Mouse (Mus musculus) limb, embryonic 13.5 days (tissue): ENCODE results near the gene Nxn. TPM values are rescaled to one million over a fixed set of nuclear protein-coding genes. Genes with fewer than 3 reads are reported as not detected.

Source experiments
- ATAC-seq: fragments of 200-750 bp; cut with Nextera tagmentation; 2 replicates; pipeline ENCODE4 v1.8.0; 2017; ENCODE audit warnings: low read depth, moderate number of reproducible peaks, moderate TSS enrichment; ENCODE audit not compliant: low FRiP score
- H3K27ac ChIP-seq: fragments of 300-500 bp; sonication (generic); 2 replicates; pipeline ENCODE4 v1.5.1; 2015; ENCODE audit warnings: inconsistent platforms, mild to moderate bottlenecking, moderate library complexity
- H3K27me3 ChIP-seq: fragments of 300-500 bp; sonication (generic); 2 replicates; pipeline ENCODE4 v1.6.1; 2015; ENCODE audit warnings: mild to moderate bottlenecking, inconsistent platforms
- H3K36me3 ChIP-seq: fragments of 300-500 bp; sonication (generic); 2 replicates; pipeline ENCODE4 v1.6.1; 2015; ENCODE audit warnings: inconsistent platforms, mild to moderate bottlenecking, moderate library complexity
- H3K4me1 ChIP-seq: fragments of 300-500 bp; sonication (generic); 2 replicates; pipeline ENCODE4 v1.6.1; 2015; ENCODE audit warnings: inconsistent platforms
- H3K4me2 ChIP-seq: fragments of 300-500 bp; sonication (generic); replicated peaks from 2 replicates; pipeline ENCODE4 v1.6.1; 2015; ENCODE audit warnings: inconsistent platforms, mild to moderate bottlenecking, moderate library complexity
- H3K4me3 ChIP-seq: fragments of 300-500 bp; sonication (generic); 2 replicates; pipeline ENCODE4 v1.5.1; 2015; ENCODE audit warnings: moderate library complexity, mild to moderate bottlenecking, inconsistent platforms
- H3K9ac ChIP-seq: fragments of 300-500 bp; sonication (generic); 2 replicates; pipeline ENCODE4 v1.6.1; 2015; ENCODE audit warnings: mild to moderate bottlenecking, inconsistent platforms
- H3K9me3 ChIP-seq: fragments of 300-500 bp; sonication (generic); 2 replicates; pipeline ENCODE4 v1.6.1; 2016; ENCODE audit warnings: inconsistent platforms
- WGBS: fragments of 180-500 bp; shearing (Covaris S2); methylation state at CpG from one replicate; pipeline ENCODE4 v1.1.7; 2015; 5-methylcytosine and 5-hydroxymethylcytosine counted together
- polyA plus RNA-seq: library from polyadenylated mRNA; unstranded; fragments of >200 nt; fragmentation: Nextera tagmentation; extraction: Ambion mirVana; gene quantifications from 2 replicates; pipeline ENCODE4 v1.2.1, GENCODE M21; 2015

Gene Nxn
- polyA plus RNA-seq, 1 experiment from 2014 or later: 57.6 TPM

DNA sequence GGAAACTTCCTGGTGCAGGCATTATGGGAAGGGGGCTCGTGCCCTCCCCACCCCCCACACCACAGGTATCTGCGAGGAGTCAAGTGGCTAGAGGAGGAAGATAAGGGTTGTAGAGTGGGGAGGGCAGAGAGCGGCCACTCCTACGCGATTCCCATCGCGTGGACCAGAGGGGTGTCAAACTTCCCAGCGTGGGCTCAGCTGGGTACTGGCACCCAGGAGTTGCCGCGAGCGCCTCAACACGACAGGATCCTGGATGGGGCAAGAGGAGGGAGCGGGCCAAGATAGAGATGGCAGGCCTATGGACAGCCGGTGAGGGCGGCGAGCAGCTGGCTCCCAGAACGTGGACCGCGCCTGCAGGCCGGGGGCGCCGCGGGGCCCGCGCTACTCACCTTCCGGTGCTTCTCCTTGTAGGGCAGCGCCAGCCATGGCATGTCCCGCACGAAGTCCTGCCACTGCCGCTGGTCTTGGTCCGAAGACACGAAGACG lies 585 bp downstream of the Nxn start:
- Histone ChIP-seq H3K9ac (peak overlapping the region; percentile 90), H3K9me3 (no peaks in the 10 kb centered on the region), H3K4me3 (peak overlapping the region; percentile 89), H3K27ac (peak overlapping the region; percentile 89), H3K4me2 (peak overlapping the region; percentile 77), H3K4me1 (peaks cover 50% of the 10 kb centered on the region), H3K27me3 (no peaks in the 10 kb centered on the region), H3K36me3 (no peaks in the 10 kb centered on the region; the same call in 1 of the 2 replicates)
- peak; percentile 61 for ATAC-seq
- WGBS: 1% methylated on average over 32 of the region's 33 CpGs

- H3K27me3 ChIP-seq: no peaks in the 10 kb centered on the region
- H3K4me2 ChIP-seq: peak overlapping the region; percentile 77
- peak overlapping the region; percentile 90 for H3K9ac ChIP-seq
- H3K4me3 ChIP-seq: peak overlapping the region; percentile 89
- peak overlapping the region; percentile 89; the same call in 1 of the 2 replicates for H3K27ac ChIP-seq
- no peak for ATAC-seq
- peaks cover 50% of the 10 kb centered on the region for H3K4me1 ChIP-seq
- H3K36me3 ChIP-seq: no peaks in the 10 kb centered on the region; the same call in 1 of the 2 replicates
- WGBS: under 1% methylated on average over 25 of the region's 26 CpGs
- H3K9me3 ChIP-seq: no peaks in the 10 kb centered on the region
Observed at GRCm38 (mm10) chr11:76397650-76398311, 1.2 kb downstream of the Nxn start.

GRCm38 (mm10) chr11:76392996-76393395 lies 5.9 kb downstream of the Nxn start:
- no peak overlapping the region for H3K4me3 ChIP-seq
- H3K9ac ChIP-seq: no peak overlapping the region
- H3K36me3 ChIP-seq: peaks cover 20% of the 10 kb centered on the region
- no peak overlapping the region for H3K27ac ChIP-seq
- ATAC-seq: no peak
- no peaks in the 10 kb centered on the region for H3K9me3 ChIP-seq
- no peak overlapping the region for H3K4me2 ChIP-seq
- H3K27me3 ChIP-seq: no peaks in the 10 kb centered on the region
- peaks cover 37% of the 10 kb centered on the region for H3K4me1 ChIP-seq
- 94% methylated on average over 11 of the region's 11 CpGs for WGBS

DNA sequence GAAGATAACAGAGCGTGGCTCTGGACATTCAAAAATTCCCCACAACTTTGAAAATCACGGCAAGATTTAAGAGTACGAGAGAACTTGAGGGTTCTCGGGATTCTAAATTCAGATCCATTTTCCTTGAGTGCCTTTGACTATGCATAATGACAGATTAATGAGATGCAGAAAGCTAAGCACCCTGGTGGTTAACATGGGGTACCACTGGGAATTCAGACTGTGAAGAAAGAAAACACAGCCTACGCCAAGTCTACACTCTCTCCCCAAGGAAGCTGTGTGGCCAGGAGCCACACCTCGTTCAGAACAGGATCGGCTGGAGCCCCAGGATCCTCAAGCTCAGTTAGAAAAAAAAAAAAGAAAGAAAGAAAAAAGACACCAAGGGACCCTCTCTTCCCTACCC lies 6.4 kb downstream of the Nxn start:
- 89% methylated on average over 7 of the region's 7 CpGs for WGBS
- no peak overlapping the region for H3K4me3 ChIP-seq
- H3K4me1 ChIP-seq: peaks cover 38% of the 10 kb centered on the region
- no peak overlapping the region for H3K27ac ChIP-seq
- no peak overlapping the region for H3K9ac ChIP-seq
- no peak overlapping the region for H3K4me2 ChIP-seq
- no peaks in the 10 kb centered on the region for H3K27me3 ChIP-seq
- H3K36me3 ChIP-seq: peaks cover 20% of the 10 kb centered on the region
- no peaks in the 10 kb centered on the region for H3K9me3 ChIP-seq
- ATAC-seq: no peak

GRCm38 (mm10) chr11:76388711-76389110 lies 10.2 kb downstream of the Nxn start:
- no peak overlapping the region for H3K4me3 ChIP-seq
- H3K27me3 ChIP-seq: no peaks in the 10 kb centered on the region
- no peak overlapping the region; the same call in 1 of the 2 replicates for H3K27ac ChIP-seq
- H3K9ac ChIP-seq: no peak overlapping the region
- WGBS: 45% methylated on average over 7 of the region's 7 CpGs
- H3K9me3 ChIP-seq: no peaks in the 10 kb centered on the region
- H3K36me3 ChIP-seq: peaks cover 20% of the 10 kb centered on the region
- no peak overlapping the region for H3K4me2 ChIP-seq
- peaks cover 38% of the 10 kb centered on the region for H3K4me1 ChIP-seq
- no peak for ATAC-seq

- Histone ChIP-seq H3K4me2 (no peak overlapping the region), H3K9me3 (no peaks in the 10 kb centered on the region), H3K4me1 (peaks cover 54% of the 10 kb centered on the region), H3K36me3 (peaks cover 19% of the 10 kb centered on the region), H3K9ac (no peak overlapping the region), H3K27ac (no peak overlapping the region), H3K27me3 (no peaks in the 10 kb centered on the region), H3K4me3 (no peak overlapping the region)
- no peak for ATAC-seq
- 86% methylated on average over 1 of the region's 1 CpGs for WGBS
Observed at GRCm38 (mm10) chr11:76387097-76387496, 11.8 kb downstream of the Nxn start.

- H3K4me2 ChIP-seq: no peak overlapping the region
- 61% methylated on average over 3 of the region's 3 CpGs for WGBS
- no peak for ATAC-seq
- peaks cover 5% of the 10 kb centered on the region for H3K36me3 ChIP-seq
- no peak overlapping the region for H3K27ac ChIP-seq
- H3K4me3 ChIP-seq: no peak overlapping the region
- no peaks in the 10 kb centered on the region for H3K9me3 ChIP-seq
- peaks cover 59% of the 10 kb centered on the region for H3K4me1 ChIP-seq
- no peaks in the 10 kb centered on the region for H3K27me3 ChIP-seq
- no peak overlapping the region for H3K9ac ChIP-seq
Observed at GRCm38 (mm10) chr11:76385746-76386145, 13.2 kb downstream of the Nxn start.

DNA sequence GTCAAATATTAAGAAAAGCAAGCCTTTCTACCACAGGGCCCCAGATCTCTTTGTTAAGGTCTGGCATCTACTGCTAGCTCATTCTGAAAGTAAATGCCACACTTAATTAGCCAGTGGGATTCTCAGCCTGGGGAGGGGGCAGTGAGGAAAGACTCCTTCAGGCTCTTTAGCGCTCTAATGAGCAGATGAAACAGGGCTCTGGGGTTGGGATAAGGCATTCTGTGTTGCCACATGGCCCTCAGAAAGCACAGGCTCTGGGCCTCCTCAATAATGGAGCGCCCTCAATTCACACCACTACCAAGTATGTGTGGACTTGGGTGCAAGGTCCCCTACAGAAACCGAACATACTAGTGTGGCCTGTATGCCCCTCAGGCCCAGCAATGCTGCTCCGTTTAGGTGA lies 13.9 kb downstream of the Nxn start:
- Histone ChIP-seq H3K9ac (no peak overlapping the region), H3K27me3 (no peaks in the 10 kb centered on the region), H3K9me3 (no peaks in the 10 kb centered on the region), H3K4me2 (no peak overlapping the region), H3K4me1 (peaks cover 66% of the 10 kb centered on the region), H3K4me3 (no peak overlapping the region), H3K27ac (peak overlapping the region; percentile 65; the same call in 1 of the 2 replicates), H3K36me3 (no peaks in the 10 kb centered on the region)
- ATAC-seq: no peak
- 33% methylated on average over 4 of the region's 4 CpGs for WGBS

DNA sequence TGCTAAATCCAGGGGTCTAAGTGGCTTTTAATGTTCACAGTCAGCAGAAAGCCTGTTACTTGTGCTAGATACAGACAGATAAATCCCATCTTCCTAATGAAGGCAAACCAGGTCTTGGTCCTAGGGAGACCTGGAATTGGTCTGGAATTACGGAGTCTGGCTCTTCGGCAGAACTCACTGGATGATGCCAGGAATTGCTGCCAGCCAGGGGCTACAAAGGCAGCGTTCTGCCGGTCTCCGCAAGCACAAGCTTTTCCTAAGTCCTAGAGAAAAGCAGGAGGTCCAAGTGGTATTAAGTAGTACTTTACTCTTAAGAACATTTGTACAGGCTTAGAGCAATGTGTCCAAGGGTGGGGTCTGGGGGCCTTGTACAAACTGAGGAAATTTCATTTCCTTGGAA lies 14.6 kb downstream of the Nxn start:
- H3K27ac ChIP-seq: peak overlapping the region; percentile 58; the same call in 1 of the 2 replicates
- no peaks in the 10 kb centered on the region for H3K36me3 ChIP-seq
- no peak for ATAC-seq
- H3K27me3 ChIP-seq: no peaks in the 10 kb centered on the region
- no peak overlapping the region for H3K4me2 ChIP-seq
- H3K4me1 ChIP-seq: peaks cover 72% of the 10 kb centered on the region
- H3K9ac ChIP-seq: no peak overlapping the region
- 61% methylated on average over 5 of the region's 5 CpGs for WGBS
- H3K9me3 ChIP-seq: no peaks in the 10 kb centered on the region
- H3K4me3 ChIP-seq: no peak overlapping the region

- H3K36me3 ChIP-seq: no peaks in the 10 kb centered on the region
- H3K4me1 ChIP-seq: peaks cover 69% of the 10 kb centered on the region
- no peak for ATAC-seq
- H3K9ac ChIP-seq: 0 out of 2 replicates have a peak overlapping the region, but pooled peaks have one; percentile 0
- peak overlapping the region; percentile 58; the same call in 1 of the 2 replicates for H3K27ac ChIP-seq
- H3K4me3 ChIP-seq: no peak overlapping the region
- H3K4me2 ChIP-seq: no peak overlapping the region
- no peaks in the 10 kb centered on the region for H3K27me3 ChIP-seq
- no peaks in the 10 kb centered on the region for H3K9me3 ChIP-seq
- WGBS: 59% methylated on average over 13 of the region's 13 CpGs
Observed at GRCm38 (mm10) chr11:76382711-76383324, 16.1 kb downstream of the Nxn start.

DNA sequence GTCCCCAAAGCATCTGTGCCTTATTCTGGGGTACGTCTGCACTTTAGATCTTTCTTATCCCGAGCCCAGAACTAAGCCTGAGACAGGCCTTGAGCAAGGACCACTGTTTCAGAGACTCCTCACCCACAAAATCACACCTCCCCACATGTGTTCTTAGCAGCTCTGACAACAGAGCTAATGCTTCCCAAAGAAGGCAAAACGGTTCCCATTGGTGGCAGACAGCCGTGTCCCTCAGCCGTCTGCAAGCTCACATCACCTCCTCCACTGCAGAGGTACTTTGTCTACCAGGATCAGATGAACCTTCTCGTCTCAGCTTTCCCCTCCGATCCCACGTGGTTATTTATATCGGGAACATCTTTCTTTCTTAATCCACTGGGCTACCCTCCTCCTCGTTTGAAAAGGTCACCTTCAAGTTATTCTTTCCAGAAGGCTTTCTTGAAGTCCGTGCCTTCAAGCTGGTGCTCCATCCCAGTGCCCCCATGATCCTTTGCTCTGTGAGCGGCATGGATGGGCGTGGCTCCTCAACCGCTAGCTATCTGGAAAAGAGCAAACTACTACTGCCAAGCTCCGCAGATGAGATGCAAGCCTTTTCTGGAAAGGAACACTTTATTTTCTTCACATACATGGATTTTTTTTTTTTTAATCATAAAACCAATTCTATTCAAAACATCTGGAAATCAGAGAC lies 17.6 kb downstream of the Nxn start:
- Histone ChIP-seq H3K9ac (no peak overlapping the region), H3K36me3 (no peaks in the 10 kb centered on the region), H3K4me3 (no peak overlapping the region), H3K9me3 (no peaks in the 10 kb centered on the region), H3K27me3 (no peaks in the 10 kb centered on the region), H3K27ac (0 out of 2 replicates have a peak overlapping the region, but pooled peaks have one; percentile 6), H3K4me1 (peaks cover 82% of the 10 kb centered on the region), H3K4me2 (no peak overlapping the region)
- 69% methylated on average over 15 of the region's 15 CpGs for WGBS
- ATAC-seq: no peak

DNA sequence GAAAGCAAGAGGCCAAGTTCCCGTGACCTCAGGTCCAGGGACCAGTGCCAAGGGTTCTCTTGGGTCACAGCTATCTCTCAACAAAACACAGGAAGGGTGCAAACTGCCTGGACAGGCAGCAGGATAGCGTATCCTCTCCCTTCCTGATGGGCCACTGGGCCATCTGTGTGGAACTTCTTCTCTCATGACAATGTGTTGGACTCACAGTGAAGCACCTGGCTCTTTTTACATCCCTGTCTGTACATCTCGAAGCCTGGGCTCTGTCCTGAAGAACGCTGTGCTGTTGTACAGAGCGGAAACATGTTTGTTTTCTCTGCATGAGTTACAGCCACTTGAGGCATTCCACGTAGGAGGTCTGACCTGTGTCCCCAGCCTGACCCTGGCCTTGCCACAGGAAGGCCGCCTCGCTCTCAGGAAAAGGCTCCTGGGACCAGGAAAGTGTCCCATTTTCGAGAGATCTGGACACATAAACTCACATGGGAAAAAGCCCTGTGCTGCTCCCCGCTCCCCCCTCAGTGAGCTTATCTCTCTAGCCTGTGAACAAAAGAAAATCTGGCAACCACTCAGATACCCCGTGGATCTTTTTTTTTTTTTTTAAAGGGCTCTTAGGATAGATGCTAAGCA lies 18.9 kb downstream of the Nxn start:
- H3K27ac ChIP-seq: peak overlapping the region; percentile 1; the same call in 1 of the 2 replicates

More for the DNA sequence above, 18.9 kb downstream of the Nxn start:
- no peak for ATAC-seq
- 29% methylated on average over 11 of the region's 11 CpGs for WGBS
- Histone ChIP-seq H3K4me3 (no peak overlapping the region), H3K9me3 (no peaks in the 10 kb centered on the region), H3K4me2 (no peak overlapping the region), H3K36me3 (no peaks in the 10 kb centered on the region), H3K9ac (no peak overlapping the region), H3K4me1 (peaks cover 83% of the 10 kb centered on the region), H3K27me3 (no peaks in the 10 kb centered on the region)
